Mouse (Mus musculus) embryonic facial prominence, embryonic 11.5 days (tissue): ENCODE data around the gene AC124502.3. TPM values are rescaled to one million over a fixed set of nuclear protein-coding genes. Genes with fewer than 3 reads are reported as not detected.
A peak's percentile ranks its signal among the peaks of the same experiment; 100 is the strongest.

ENCODE experiments used
- ATAC-seq: fragments of 200-750 bp; cut with Nextera tagmentation; replicated peaks from 2 replicates; pipeline ENCODE4 v1.8.0; 2017; ENCODE audit warnings: low read depth; ENCODE audit not compliant: insufficient number of reproducible peaks, low FRiP score, low TSS enrichment
- DNase-seq: peaks from one replicate; pipeline ENCODE4 v3.0.0-alpha.2; 2015; ENCODE audit warnings: low spot score
- H3K27ac ChIP-seq: fragments of 300-500 bp; sonication (generic); replicated peaks from 2 replicates; pipeline ENCODE4 v1.5.1; 2014; ENCODE audit warnings: mild to moderate bottlenecking, low read depth, low read length, control low read depth
- H3K27me3 ChIP-seq: fragments of 300-500 bp; sonication (generic); 2 replicates; pipeline ENCODE4 v1.6.1; 2014; ENCODE audit warnings: mild to moderate bottlenecking, low read length, moderate library complexity, mixed read lengths; ENCODE audit not compliant: control insufficient read depth, insufficient read depth
- H3K36me3 ChIP-seq: fragments of 300-500 bp; sonication (generic); replicated peaks from 2 replicates; pipeline ENCODE4 v1.6.1; 2014; ENCODE audit warnings: low read depth, mild to moderate bottlenecking, low read length, moderate library complexity, mixed read lengths; ENCODE audit not compliant: control insufficient read depth, insufficient read depth
- H3K4me1 ChIP-seq: fragments of 300-500 bp; sonication (generic); 2 replicates; pipeline ENCODE4 v1.6.1; 2014; ENCODE audit warnings: low read length, mixed read lengths; ENCODE audit not compliant: control insufficient read depth, insufficient read depth
- H3K4me2 ChIP-seq: fragments of 300-500 bp; sonication (generic); 2 replicates; pipeline ENCODE4 v1.6.1; 2014; ENCODE audit warnings: low read depth, mild to moderate bottlenecking, control low read depth, low read length, moderate library complexity
- H3K4me3 ChIP-seq: fragments of 300-500 bp; sonication (generic); 2 replicates; pipeline ENCODE4 v1.5.1; 2014; ENCODE audit warnings: low read depth, low read length, control low read depth
- H3K9ac ChIP-seq: fragments of 300-500 bp; sonication (generic); replicated peaks from 2 replicates; pipeline ENCODE4 v1.6.1; 2014; ENCODE audit warnings: mild to moderate bottlenecking, control low read depth, low read length
- H3K9me3 ChIP-seq: fragments of 300-500 bp; sonication (generic); replicated peaks from 2 replicates; pipeline ENCODE4 v1.6.1; 2016; ENCODE audit warnings: mild to moderate bottlenecking, low read length, inconsistent platforms, mixed read lengths; ENCODE audit not compliant: control insufficient read depth
- WGBS: fragments of 180-500 bp; shearing (Covaris S2); extraction: QIAGEN DNeasy Blood & Tissue Kit; methylation state at CpG from one replicate; pipeline ENCODE4 v1.1.7; 2014; 5-methylcytosine and 5-hydroxymethylcytosine counted together
- polyA plus RNA-seq: library from polyadenylated mRNA; unstranded; fragments of >200 nt; fragmentation: Nextera tagmentation; extraction: Ambion mirVana; gene quantifications from 2 replicates; pipeline ENCODE4 v1.2.1, GENCODE M21; 2014

AC124502.3 gene
- polyA plus RNA-seq, 1 experiment from 2014 or later, result 1.6 TPM

- Histone ChIP-seq H3K4me3 (peak within 1 kb of the TSS; percentile 7; the same call in 1 of the 2 replicates), H3K4me1 (peaks cover 3% of the 10 kb centered on the region), H3K27me3 (peaks cover 23% of the 10 kb centered on the region), H3K36me3 (peaks cover 2% of the 10 kb centered on the region), H3K9ac (peak within 1 kb of the TSS; percentile 22; the same call in 1 of the 2 replicates), H3K27ac (no peak within 1 kb of the TSS), H3K4me2 (peak within 1 kb of the TSS; percentile 26), H3K9me3 (no peaks in the 10 kb centered on the region)
- 16% methylated on average over 13 of the region's 14 CpGs for WGBS
- DNase-seq (peak; percentile 71), ATAC-seq (0 out of 2 replicates have a peak, but pooled peaks have one; percentile 16)
Observed at GRCm38 (mm10) chr19:5050047-5050905, 11.6 kb downstream of the AC124502.3 start, which contains the start of gene Rin1. Rin1 (plus strand) TSS chr19:5050481.

GRCm38 (mm10) chr19:5051031-5051430 is 12.3 kb downstream of the AC124502.3 start:
- H3K4me1 ChIP-seq, result peaks cover 3% of the 10 kb centered on the region
- no peak for DNase-seq
- peaks cover 23% of the 10 kb centered on the region for H3K27me3 ChIP-seq
- 2% methylated on average over 17 of the region's 17 CpGs for WGBS
- peak overlapping the region; percentile 22; the same call in 1 of the 2 replicates for H3K9ac ChIP-seq
- peak overlapping the region; percentile 26 for H3K4me2 ChIP-seq
- no peaks in the 10 kb centered on the region for H3K9me3 ChIP-seq
- peak overlapping the region; percentile 7; the same call in 1 of the 2 replicates for H3K4me3 ChIP-seq
- no peak overlapping the region for H3K27ac ChIP-seq
- 0 out of 2 replicates have a peak, but pooled peaks have one; percentile 14 for ATAC-seq
- peaks cover 2% of the 10 kb centered on the region for H3K36me3 ChIP-seq

GRCm38 (mm10) chr19:5051515-5051914 is 12.8 kb downstream of the AC124502.3 start:
- peak overlapping the region; percentile 13 for H3K4me2 ChIP-seq
- H3K27ac ChIP-seq, result no peak overlapping the region
- ATAC-seq (no peak), DNase-seq (no peak)
- peak overlapping the region; percentile 7; the same call in 1 of the 2 replicates for H3K4me3 ChIP-seq
- WGBS, result 47% methylated on average over 3 of the region's 3 CpGs
- H3K27me3 ChIP-seq, result peaks cover 23% of the 10 kb centered on the region
- no peaks in the 10 kb centered on the region for H3K9me3 ChIP-seq
- peaks cover 3% of the 10 kb centered on the region for H3K4me1 ChIP-seq
- peak overlapping the region; percentile 22; the same call in 1 of the 2 replicates for H3K9ac ChIP-seq
- H3K36me3 ChIP-seq, result peaks cover 2% of the 10 kb centered on the region

GRCm38 (mm10) chr19:5052166-5052822 is 13.6 kb downstream of the AC124502.3 start:
- Histone ChIP-seq H3K4me3 (no peak overlapping the region), H3K9ac (no peak overlapping the region; the same call in 1 of the 2 replicates)
- 26% methylated on average over 25 of the region's 25 CpGs for WGBS

GRCm38 (mm10) chr19:5052853-5053252 is 14.2 kb downstream of the AC124502.3 start:
- H3K4me3 ChIP-seq, result no peak overlapping the region
- H3K27me3 ChIP-seq, result peaks cover 23% of the 10 kb centered on the region
- no peaks in the 10 kb centered on the region for H3K9me3 ChIP-seq
- WGBS, result 60% methylated on average over 17 of the region's 17 CpGs
- DNase-seq, result no peak
- H3K4me2 ChIP-seq, result no peak overlapping the region
- peaks cover 3% of the 10 kb centered on the region for H3K4me1 ChIP-seq
- no peak for ATAC-seq
- no peak overlapping the region for H3K9ac ChIP-seq
- H3K36me3 ChIP-seq, result peaks cover 2% of the 10 kb centered on the region
- H3K27ac ChIP-seq, result no peak overlapping the region

More at GRCm38 (mm10) chr19:5052166-5052822, 13.6 kb downstream of the AC124502.3 start:
- Histone ChIP-seq H3K9me3 (no peaks in the 10 kb centered on the region), H3K27ac (no peak overlapping the region), H3K27me3 (peaks cover 23% of the 10 kb centered on the region), H3K4me1 (peaks cover 3% of the 10 kb centered on the region), H3K36me3 (peaks cover 2% of the 10 kb centered on the region), H3K4me2 (no peak overlapping the region; the same call in 1 of the 2 replicates)
- no peak for ATAC-seq
- no peak for DNase-seq

GRCm38 (mm10) chr19:5053909-5054308 is 15.2 kb downstream of the AC124502.3 start:
- no peak overlapping the region for H3K9ac ChIP-seq
- no peak overlapping the region for H3K4me2 ChIP-seq
- no peak for ATAC-seq
- no peaks in the 10 kb centered on the region for H3K9me3 ChIP-seq
- no peak overlapping the region for H3K4me3 ChIP-seq
- H3K4me1 ChIP-seq, result peaks cover 12% of the 10 kb centered on the region
- H3K27me3 ChIP-seq, result peaks cover 23% of the 10 kb centered on the region
- peak; percentile 73 for DNase-seq
- no peaks in the 10 kb centered on the region; the same call in 1 of the 2 replicates for H3K36me3 ChIP-seq
- no peak overlapping the region for H3K27ac ChIP-seq
- 22% methylated on average over 9 of the region's 9 CpGs for WGBS

- peaks cover 23% of the 10 kb centered on the region for H3K27me3 ChIP-seq
- 10% methylated on average over 6 of the region's 6 CpGs for whole genome bisulfite sequencing
- H3K4me1 ChIP-seq, result peaks cover 22% of the 10 kb centered on the region
- no peak; the same call in 1 of the 2 replicates for ATAC-seq
- H3K4me2 ChIP-seq, result no peak overlapping the region
- H3K36me3 ChIP-seq, result no peaks in the 10 kb centered on the region
- H3K9me3 ChIP-seq, result no peaks in the 10 kb centered on the region
- no peak overlapping the region for H3K4me3 ChIP-seq
- DNase-seq, result peak; percentile 89
- H3K27ac ChIP-seq, result no peak overlapping the region
- H3K9ac ChIP-seq, result peak overlapping the region; percentile 15; the same call in 1 of the 2 replicates
Observed at GRCm38 (mm10) chr19:5056251-5056650, 17.6 kb downstream of the AC124502.3 start.
